Mouse (Mus musculus) cortical plate, adult 2 months (tissue): Measurements from ENCODE around the gene Fam180a.

Experiments used
- CTCF ChIP-seq: fragments of 200-500 bp; IDR thresholded peaks from 2 replicates; pipeline ENCODE4 v1.5.1; 2011; ENCODE audit warnings: mild to moderate bottlenecking, control low read depth, low read length; ENCODE audit not compliant: insufficient read depth; ENCODE audit errors: extremely low read depth
- POLR2A ChIP-seq: fragments of 200-500 bp; IDR thresholded peaks from 2 replicates; pipeline ENCODE4 v1.6.1; 2011; ENCODE audit warnings: mild to moderate bottlenecking, low read length, control low read depth; ENCODE audit not compliant: insufficient read depth; ENCODE audit errors: extremely low read depth

- TF ChIP-seq POLR2A (no peak), CTCF (no peak)
Measured at GRCm38 (mm10) chr6:35309406-35309805, 16.5 kb downstream of the Fam180a start.
